Mouse (Mus musculus) thymus, postnatal 4 days (tissue): ENCODE results near the gene Gabra3.

Experiments used
- DNase-seq: peaks from one replicate; pipeline ENCODE4 v3.0.0; 2021

Gabra3 gene

GRCm38 (mm10) chrX:72656230-72656898, at the start of gene Gabra3:
Gene Gabra3, minus strand, starts transcription at chrX:72656848.
- DNase-seq: no peak

- no peak for DNase-seq
Measured at GRCm38 (mm10) chrX:72655789-72656188, 859 bp downstream of the Gabra3 start.

GRCm38 (mm10) chrX:72655381-72655780, 1.3 kb downstream of the Gabra3 start:
- no peak for DNase-seq

GRCm38 (mm10) chrX:72650688-72651087, 6.0 kb downstream of the Gabra3 start:
- no peak for DNase-seq

- no peak for DNase-seq
Measured at GRCm38 (mm10) chrX:72644691-72645090, 12.0 kb downstream of the Gabra3 start.

GRCm38 (mm10) chrX:72497284-72497683, 159.4 kb downstream of the Gabra3 start:
- DNase-seq: no peak

GRCm38 (mm10) chrX:72489806-72490205, 166.8 kb downstream of the Gabra3 start:
- no peak for DNase-seq

GRCm38 (mm10) chrX:72386758-72387157, 269.9 kb downstream of the Gabra3 start, which contains the start of gene Magea10:
Gene Magea10, minus strand, starts transcription at chrX:72386858.
- no peak for DNase-seq
